Mouse (Mus musculus) C2C12 (cell line): ENCODE data around the gene Slc36a2. TPM values are rescaled to one million over a fixed set of nuclear protein-coding genes. Genes with fewer than 3 reads are reported as not detected.

Source experiments
- H3K27me3 ChIP-seq: one replicate; pipeline ENCODE4 v1.6.1; 2011; ENCODE audit not compliant: control insufficient read depth, insufficient read depth, insufficient read length
- H3K36me3 ChIP-seq: one replicate; pipeline ENCODE4 v1.6.1; 2011; ENCODE audit not compliant: control insufficient read depth, insufficient read depth
- H3K4me3 ChIP-seq: one replicate; pipeline ENCODE4 v1.5.1; 2011; ENCODE audit warnings: mild to moderate bottlenecking, control low read depth; ENCODE audit not compliant: poor library complexity, insufficient read depth, severe bottlenecking
- H3K79me2 ChIP-seq: one replicate; pipeline ENCODE4 v1.6.1; 2011; ENCODE audit not compliant: control insufficient read depth, insufficient read depth
- H3K79me3 ChIP-seq: one replicate; pipeline ENCODE4 v1.6.1; 2011; ENCODE audit warnings: low read depth, control low read depth
- H3ac ChIP-seq: one replicate; pipeline ENCODE3; 2011; ENCODE audit warnings: low read depth; ENCODE audit not compliant: control insufficient read depth, insufficient read length
- CEBPB ChIP-seq: IDR thresholded peaks from one replicate; pipeline ENCODE4 v1.6.1; 2011; ENCODE audit warnings: low read depth, mild to moderate bottlenecking, control low read depth, moderate library complexity
- CTCF ChIP-seq: IDR thresholded peaks from one replicate; pipeline ENCODE4 v1.5.1; 2011; ENCODE audit not compliant: control insufficient read depth, insufficient read depth, insufficient read length
- FOSL1 ChIP-seq: IDR thresholded peaks from one replicate; pipeline ENCODE4 v1.8.0; 2011; ENCODE audit warnings: mild to moderate bottlenecking, low read length; ENCODE audit not compliant: poor library complexity, insufficient read depth, severe bottlenecking
- MAX ChIP-seq: IDR thresholded peaks from one replicate; pipeline ENCODE4 v1.6.1; 2011; ENCODE audit warnings: mild to moderate bottlenecking, control low read depth
- MYOD1 ChIP-seq: IDR thresholded peaks from one replicate; pipeline ENCODE4 v1.6.1; 2011; ENCODE audit warnings: low read depth; ENCODE audit not compliant: control insufficient read depth, insufficient read length
- MYOG ChIP-seq: IDR thresholded peaks from one replicate; pipeline ENCODE4 v1.6.1; 2011; ENCODE audit not compliant: control insufficient read depth, insufficient read length; ENCODE audit errors: extremely low read depth
- USF1 ChIP-seq: IDR thresholded peaks from one replicate; pipeline ENCODE4 v1.6.1; 2011; ENCODE audit warnings: low read depth, mild to moderate bottlenecking, control low read depth, moderate library complexity
- polyA plus RNA-seq: library from polyadenylated mRNA; unstranded; fragments of >200 nt; fragmentation: generic; extraction: Trizol; gene quantifications from one replicate; pipeline ENCODE4 v1.2.1, GENCODE M21; 2012; ENCODE audit warnings: missing spikeins

Slc36a2 gene
- polyA plus RNA-seq, 1 experiment = not detected

DNA sequence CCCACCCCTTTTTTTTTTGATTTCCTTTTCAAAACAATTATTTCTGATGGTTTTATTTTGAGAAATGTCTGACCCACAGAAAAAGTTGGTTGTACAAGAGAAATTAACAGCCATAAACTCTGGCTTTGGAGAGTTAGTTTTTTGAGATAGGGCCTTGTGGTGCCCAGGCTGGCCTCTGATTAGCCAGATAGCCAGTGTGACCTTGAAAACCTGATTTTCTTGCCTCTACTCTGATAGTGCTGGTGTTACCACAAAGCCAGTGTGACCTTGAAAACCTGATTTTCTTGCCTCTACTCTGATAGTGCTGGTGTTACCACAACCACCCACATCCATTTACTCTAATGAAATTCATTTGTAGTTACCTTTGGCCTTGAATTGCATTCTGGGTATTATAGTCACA lies 47.2 kb downstream of the Slc36a2 start:
- no peaks in the 10 kb centered on the region for H3K79me3 ChIP-seq
- H3K79me2 ChIP-seq = no peaks in the 10 kb centered on the region
- TF ChIP-seq USF1 = no peak
- TF ChIP-seq CTCF = no peak
- TF ChIP-seq CEBPB = no peak
- no peak for TF ChIP-seq MYOG
- TF ChIP-seq MYOD1 = no peak
- TF ChIP-seq FOSL1 = no peak
- TF ChIP-seq MAX = no peak
- no peaks in the 10 kb centered on the region for H3K36me3 ChIP-seq
- H3K27me3 ChIP-seq = no peaks in the 10 kb centered on the region
- H3K4me3 ChIP-seq = no peak overlapping the region
- H3ac ChIP-seq = no peak overlapping the region

DNA sequence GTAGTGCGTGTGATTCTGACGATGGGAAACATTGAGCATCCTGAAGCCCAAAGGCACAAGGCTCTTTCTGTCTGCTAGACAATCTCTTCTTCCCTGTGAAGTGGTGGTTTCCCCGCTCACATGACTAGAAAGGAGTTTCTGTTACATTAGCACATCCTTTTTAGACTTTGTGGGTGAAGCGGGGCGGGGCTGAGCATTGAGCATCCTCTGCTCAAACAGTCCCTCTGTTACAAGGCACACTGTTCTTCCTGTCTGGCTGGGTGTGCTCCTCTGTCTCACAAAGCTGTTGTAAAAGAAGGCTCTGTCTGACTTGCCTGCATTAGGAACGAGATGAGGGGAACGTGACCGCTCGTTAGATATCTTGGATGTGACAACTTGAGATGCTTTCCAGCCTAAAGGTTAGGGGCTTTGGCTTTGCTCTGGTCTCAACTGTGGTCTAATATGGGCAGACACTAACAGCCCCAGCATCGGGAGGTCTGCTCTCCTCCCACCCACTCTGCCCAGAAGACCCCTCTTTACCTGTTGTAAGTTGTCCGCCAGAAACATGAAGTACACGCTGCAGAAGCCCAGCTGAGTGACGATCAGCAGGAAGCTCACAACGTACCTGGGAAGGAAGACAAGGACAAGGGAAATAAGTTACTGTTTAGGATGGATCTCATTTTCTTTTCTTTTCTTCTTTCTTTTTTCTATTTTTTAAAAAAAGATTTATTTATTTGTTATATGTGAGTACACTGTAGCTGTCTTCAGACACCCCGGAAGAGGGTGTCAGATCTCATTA lies 47.9 kb downstream of the Slc36a2 start:
- no peaks in the 10 kb centered on the region for H3K36me3 ChIP-seq
- TF ChIP-seq CTCF = no peak
- peak; percentile 56 for TF ChIP-seq USF1
- H3K4me3 ChIP-seq = no peak overlapping the region
- H3K79me3 ChIP-seq = no peaks in the 10 kb centered on the region
- H3K79me2 ChIP-seq = no peaks in the 10 kb centered on the region
- H3K27me3 ChIP-seq = no peaks in the 10 kb centered on the region
- no peak overlapping the region for H3ac ChIP-seq

DNA sequence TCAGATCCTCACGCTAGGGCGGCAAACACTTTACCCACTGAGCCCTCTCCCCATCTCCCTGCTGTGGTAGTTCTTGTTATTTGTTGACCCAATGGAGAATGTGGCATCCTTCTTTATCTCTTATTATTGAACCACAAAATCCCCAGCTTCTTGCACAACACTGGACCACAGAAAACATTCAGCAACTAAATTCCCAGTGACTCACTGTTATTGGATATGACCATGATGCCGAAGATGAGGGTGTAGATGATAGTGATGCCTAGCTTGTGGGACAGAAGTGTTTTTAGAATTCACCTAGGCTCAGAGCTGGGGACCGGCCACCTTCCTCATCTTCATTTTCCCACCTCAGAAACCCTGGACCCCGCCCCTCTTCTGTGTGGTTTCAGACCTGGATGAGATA lies 50.0 kb downstream of the Slc36a2 start:
- Histone ChIP-seq H3K79me2 (no peaks in the 10 kb centered on the region), H3K36me3 (no peaks in the 10 kb centered on the region), H3K27me3 (no peaks in the 10 kb centered on the region), H3K4me3 (no peak overlapping the region), H3ac (no peak overlapping the region), H3K79me3 (no peaks in the 10 kb centered on the region)
- TF ChIP-seq FOSL1 (peak; percentile 72), CEBPB (peak; percentile 100), MYOD1 (peak; percentile 3), MYOG (no peak)

DNA sequence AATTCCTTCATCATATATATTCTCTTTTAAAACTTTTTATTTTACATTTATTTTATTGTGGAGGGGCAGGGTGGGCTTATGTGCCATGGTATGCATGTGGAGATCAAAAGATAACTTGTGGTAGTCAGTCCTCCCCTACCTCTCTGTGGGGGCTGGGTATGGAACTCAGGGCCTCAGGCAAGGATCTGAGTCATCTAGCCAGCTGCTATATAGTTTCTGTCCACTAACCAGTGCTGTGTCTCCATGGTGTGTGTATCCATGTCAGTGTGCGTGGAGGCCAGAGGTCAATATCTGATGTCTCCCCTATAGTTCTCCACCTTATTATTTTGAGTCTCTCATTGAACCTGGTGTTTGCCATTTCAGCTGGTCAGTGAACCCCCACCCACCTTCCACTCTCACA lies 50.5 kb downstream of the Slc36a2 start:
- no peak overlapping the region for H3ac ChIP-seq
- H3K4me3 ChIP-seq = no peak overlapping the region
- TF ChIP-seq CEBPB = no peak
- TF ChIP-seq MYOD1 = peak; percentile 68
- TF ChIP-seq USF1 = no peak
- no peak for TF ChIP-seq MAX
- H3K79me3 ChIP-seq = no peaks in the 10 kb centered on the region
- no peaks in the 10 kb centered on the region for H3K36me3 ChIP-seq
- H3K79me2 ChIP-seq = no peaks in the 10 kb centered on the region
- H3K27me3 ChIP-seq = no peaks in the 10 kb centered on the region

DNA sequence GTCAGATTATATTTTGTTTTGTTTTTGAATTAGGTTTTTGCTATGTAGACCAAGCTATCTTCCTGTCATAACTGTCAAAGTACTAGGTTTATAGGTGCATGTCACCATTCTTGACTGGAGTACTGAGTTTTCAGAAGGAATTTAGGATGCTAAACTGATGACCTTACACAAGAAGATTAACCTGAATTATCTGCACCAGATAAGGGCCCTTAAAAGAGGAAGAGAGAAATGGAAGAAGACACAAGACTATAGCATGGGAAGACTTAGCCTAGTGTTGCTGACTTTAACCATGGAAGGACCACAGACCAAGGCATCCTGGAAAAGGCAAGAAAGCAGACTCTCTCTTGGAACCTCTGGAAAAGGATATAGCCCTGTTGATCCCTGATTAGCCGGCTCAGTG lies 51.7 kb downstream of the Slc36a2 start:
- no peak overlapping the region for H3ac ChIP-seq
- H3K4me3 ChIP-seq = no peak overlapping the region
- TF ChIP-seq FOSL1 (no peak), MYOD1 (no peak), USF1 (no peak), CTCF (no peak), CEBPB (no peak), MAX (no peak), MYOG (no peak)
- H3K27me3 ChIP-seq = no peaks in the 10 kb centered on the region
- no peaks in the 10 kb centered on the region for H3K79me3 ChIP-seq
- no peaks in the 10 kb centered on the region for H3K79me2 ChIP-seq
- no peaks in the 10 kb centered on the region for H3K36me3 ChIP-seq

DNA sequence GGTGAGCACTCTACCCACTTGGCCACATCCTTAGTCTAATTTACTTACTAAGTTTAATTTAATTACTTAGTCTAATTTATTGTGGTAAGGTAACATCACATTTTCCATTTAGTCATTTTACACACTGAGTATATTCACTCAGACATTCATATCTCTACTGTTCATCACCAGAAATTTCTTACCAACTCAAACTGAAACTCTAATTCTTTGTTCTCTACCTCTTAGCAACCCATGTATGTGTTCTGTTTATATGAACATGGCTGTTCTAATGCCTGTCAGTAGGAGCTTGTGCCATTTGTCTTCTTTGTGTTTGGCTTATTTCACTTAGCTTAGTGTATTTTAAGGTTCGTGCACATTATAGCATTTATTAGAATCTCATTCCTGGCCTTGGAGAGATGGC lies 52.9 kb downstream of the Slc36a2 start:
- Histone ChIP-seq H3ac (no peak overlapping the region), H3K79me3 (no peaks in the 10 kb centered on the region), H3K27me3 (no peaks in the 10 kb centered on the region), H3K36me3 (no peaks in the 10 kb centered on the region), H3K79me2 (no peaks in the 10 kb centered on the region), H3K4me3 (no peak overlapping the region)
- no peak for TF ChIP-seq MYOG
- TF ChIP-seq MAX = no peak
- TF ChIP-seq FOSL1 = no peak
- TF ChIP-seq USF1 = no peak
- no peak for TF ChIP-seq CEBPB
- no peak for TF ChIP-seq CTCF
- TF ChIP-seq MYOD1 = no peak
